Mouse (Mus musculus) MEL (cell line): ENCODE data around the gene Pcnx.
"Not testable (repeated sequence)": the region's sequence is repeated elsewhere in the genome, so short reads cannot be mapped to it uniquely, and the experiment has no call there.

Experiments used
- EP300 ChIP-seq, 2 experiments: IDR thresholded peaks; 2 replicates each; pipeline ENCODE4 v1.6.1; 2011; ENCODE audit warnings: improper control_type of control experiment in 2 of 2, low read length in 2 of 2, low read depth in 1 of 2, mild to moderate bottlenecking in 1 of 2
- NELFE ChIP-seq: IDR thresholded peaks from 2 replicates; pipeline ENCODE4 v1.6.1; 2011; ENCODE audit warnings: low read depth, low read length, improper control_type of control experiment
- POLR2A ChIP-seq, 2 experiments: IDR thresholded peaks; 2 replicates each; pipeline ENCODE4 v1.6.1; 2011 to 2012; ENCODE audit warnings: low read length in 2 of 2, mild to moderate bottlenecking in 2 of 2, control low read depth in 1 of 2, improper control_type of control experiment in 1 of 2, low read depth in 1 of 2, moderate library complexity in 1 of 2; ENCODE audit not compliant: control insufficient read depth in 1 of 2, insufficient read depth in 1 of 2, poor library complexity in 1 of 2

- not testable (repeated sequence) for TF ChIP-seq EP300 (IDR thresholded peaks at IDR 0.05; ENCODE audit: low read depth in 1 of 2, low read length in 2 of 2); POLR2A (IDR thresholded peaks at IDR 0.05; ENCODE audit: control insufficient read depth in 1 of 2, insufficient read depth in 1 of 2, low read depth in 1 of 2, low read length in 2 of 2, poor library complexity in 1 of 2); NELFE
Observed at GRCm38 (mm10) chr12:82033524-82033923, 173.7 kb downstream of the Pcnx start.
